Mouse (Mus musculus): ENCODE data around the gene Fam19a4. TPM values are rescaled to one million over a fixed set of nuclear protein-coding genes. Genes with fewer than 3 reads are reported as not detected.

The Fam19a4 gene
- polyA plus RNA-seq, 1 experiment from 2014 or later: 0.08 TPM

DNA sequence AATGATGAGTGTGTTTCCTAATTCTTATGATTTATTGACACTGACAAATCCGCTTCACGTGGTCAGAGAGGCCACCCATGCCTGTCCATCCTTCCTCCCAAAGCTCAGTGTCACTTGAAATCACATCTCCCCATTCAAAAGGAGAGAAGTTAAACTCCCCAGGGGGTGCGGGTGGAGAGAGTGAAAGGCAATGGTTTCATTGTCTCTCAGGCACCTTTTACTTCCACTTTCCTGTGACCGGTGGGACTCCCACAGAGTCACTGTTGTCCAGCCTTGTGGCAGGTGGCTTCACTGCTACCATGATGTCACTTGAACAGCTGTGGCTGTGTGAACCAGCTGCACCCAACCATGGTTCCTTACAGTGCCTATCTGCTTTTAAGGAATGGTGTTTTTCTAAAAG, 11.8 kb downstream of the Fam19a4 start:
- ATAC-seq (ENCODE audit: insufficient number of reproducible peaks, low FRiP score): no peak

DNA sequence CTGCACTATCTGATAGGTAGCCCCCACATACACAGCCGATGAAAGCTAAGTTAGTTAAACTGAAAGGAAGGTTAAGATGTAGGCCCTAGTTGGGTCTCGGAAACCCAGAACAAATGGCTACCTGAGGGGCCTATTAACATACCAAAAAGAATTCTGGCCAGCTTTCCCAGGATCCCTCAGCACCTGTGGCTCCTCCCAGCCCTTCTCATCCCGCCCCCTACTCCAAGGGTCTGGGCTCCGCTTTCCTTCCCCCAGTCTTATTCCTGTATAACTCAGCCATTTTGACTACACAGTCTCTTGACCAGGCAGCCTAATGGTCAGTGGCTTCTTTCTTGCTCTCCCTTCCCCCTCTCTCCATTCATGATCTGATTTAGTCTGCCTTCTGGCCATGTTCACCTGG, 13.7 kb downstream of the Fam19a4 start:
- H3K4me1 ChIP-seq (replicated peaks): no peaks in the 10 kb centered on the region
- H3K9ac ChIP-seq: no peak overlapping the region
- 68% methylated on average over 4 of the region's 4 CpGs for WGBS
- no peak overlapping the region for H3K4me3 ChIP-seq
- H3K9me3 ChIP-seq (replicated peaks): no peaks in the 10 kb centered on the region
- no peak for ATAC-seq (ENCODE audit: insufficient number of reproducible peaks, low FRiP score)
- no peak overlapping the region for H3K27ac ChIP-seq (ENCODE audit: poor library complexity, severe bottlenecking)
- no peak overlapping the region for H3K4me2 ChIP-seq
- H3K36me3 ChIP-seq: no peaks in the 10 kb centered on the region
- peaks cover 14% of the 10 kb centered on the region; the same call in 1 of the 2 replicates for H3K27me3 ChIP-seq (replicated peaks)

More for the DNA sequence above, 11.8 kb downstream of the Fam19a4 start:
- H3K9ac ChIP-seq: no peak overlapping the region
- no peaks in the 10 kb centered on the region for H3K9me3 ChIP-seq (replicated peaks)
- WGBS: 44% methylated on average over 4 of the region's 4 CpGs
- peaks cover 14% of the 10 kb centered on the region; the same call in 1 of the 2 replicates for H3K27me3 ChIP-seq (replicated peaks)
- H3K27ac ChIP-seq (ENCODE audit: poor library complexity, severe bottlenecking): no peak overlapping the region
- H3K4me2 ChIP-seq: no peak overlapping the region
- H3K4me3 ChIP-seq: no peak overlapping the region
- no peaks in the 10 kb centered on the region for H3K36me3 ChIP-seq
- no peaks in the 10 kb centered on the region for H3K4me1 ChIP-seq (replicated peaks)

DNA sequence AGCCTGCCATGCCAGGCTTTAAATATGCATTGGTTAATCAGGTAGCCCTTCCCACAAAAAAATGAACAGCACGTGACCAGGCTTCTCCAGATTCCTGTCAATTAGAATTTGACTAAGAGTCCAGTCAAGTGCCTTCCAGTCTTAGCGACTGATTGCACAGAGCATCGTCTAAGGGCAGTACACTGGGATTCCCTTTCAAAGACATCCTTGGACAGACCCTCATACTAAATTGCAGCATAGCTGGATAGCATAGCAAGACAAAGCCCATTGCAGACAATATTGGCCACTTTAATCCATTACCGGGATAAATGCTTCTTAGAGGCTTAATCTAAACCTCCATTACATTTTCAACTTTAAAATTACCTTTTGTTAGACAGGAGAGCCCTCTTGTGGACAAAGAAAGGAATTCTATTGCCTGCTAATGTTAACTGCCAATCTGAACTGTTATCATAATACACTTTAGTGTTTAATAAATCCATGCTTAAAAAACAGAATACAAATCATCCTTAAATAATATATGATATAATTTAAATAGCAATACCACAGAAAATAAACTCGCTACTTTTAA, 33.0 kb downstream of the Fam19a4 start:
- 45% methylated on average over 5 of the region's 5 CpGs for WGBS
- Histone ChIP-seq H3K36me3 (no peaks in the 10 kb centered on the region), H3K9ac (no peak overlapping the region), H3K4me3 (no peak overlapping the region), H3K4me2 (no peak overlapping the region), H3K27ac (ENCODE audit: poor library complexity, severe bottlenecking) (no peak overlapping the region), H3K9me3 (replicated peaks) (no peaks in the 10 kb centered on the region), H3K4me1 (replicated peaks) (no peaks in the 10 kb centered on the region), H3K27me3 (replicated peaks) (peaks cover 7% of the 10 kb centered on the region; the same call in 1 of the 2 replicates)
- ATAC-seq (ENCODE audit: insufficient number of reproducible peaks, low FRiP score): no peak

DNA sequence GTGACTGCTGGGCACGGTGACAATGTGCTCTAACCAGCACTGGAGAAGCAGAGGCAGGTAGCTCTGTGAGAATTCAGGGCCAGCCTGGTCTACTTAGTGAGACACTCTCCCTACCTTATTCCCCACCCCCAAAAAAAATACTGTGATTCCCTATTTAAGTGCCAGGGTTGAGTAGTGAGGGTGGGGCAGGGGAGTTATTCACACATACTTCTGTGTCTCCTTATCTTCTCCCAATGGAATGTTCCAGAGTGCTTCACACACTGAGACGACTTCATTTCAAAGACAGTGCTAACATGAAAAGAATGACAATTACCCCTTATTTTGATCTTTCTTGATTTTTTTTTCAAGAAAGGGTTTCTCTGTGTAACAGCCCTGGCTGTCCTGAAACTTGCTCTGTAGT, 40.9 kb downstream of the Fam19a4 start:
- no peaks in the 10 kb centered on the region for H3K9me3 ChIP-seq (replicated peaks)
- WGBS: 40% methylated on average over 2 of the region's 2 CpGs
- ATAC-seq (ENCODE audit: insufficient number of reproducible peaks, low FRiP score): no peak

DNA sequence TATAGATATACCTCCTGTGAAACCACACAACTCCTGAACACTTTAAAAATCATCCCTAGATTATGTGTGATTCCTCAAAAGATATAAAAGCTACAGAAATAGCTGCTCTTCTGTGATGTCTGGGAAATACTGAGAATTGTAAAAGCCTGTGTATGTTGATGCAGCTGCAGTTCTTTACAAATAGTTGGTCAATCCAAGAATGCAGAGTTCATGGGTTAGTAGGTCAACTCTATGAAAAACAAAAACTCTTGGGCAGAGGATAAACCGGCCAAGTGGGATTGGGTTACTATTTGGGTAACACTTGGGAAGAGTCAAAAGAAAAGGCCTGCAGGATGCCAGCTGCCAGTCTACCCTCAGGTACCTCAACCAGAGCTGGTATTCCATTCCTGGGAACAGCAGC, 43.5 kb downstream of the Fam19a4 start:
- no peak overlapping the region for H3K4me2 ChIP-seq
- H3K4me1 ChIP-seq (replicated peaks): no peaks in the 10 kb centered on the region
- no peak for ATAC-seq (ENCODE audit: insufficient number of reproducible peaks, low FRiP score)
- 69% methylated on average over 1 of the region's 1 CpGs for WGBS
- H3K9me3 ChIP-seq (replicated peaks): no peaks in the 10 kb centered on the region
- H3K36me3 ChIP-seq: no peaks in the 10 kb centered on the region
- no peaks in the 10 kb centered on the region for H3K27me3 ChIP-seq (replicated peaks)
- H3K9ac ChIP-seq: no peak overlapping the region
- no peak overlapping the region for H3K4me3 ChIP-seq
- H3K27ac ChIP-seq (ENCODE audit: poor library complexity, severe bottlenecking): no peak overlapping the region

More for the DNA sequence above, 40.9 kb downstream of the Fam19a4 start:
- Histone ChIP-seq H3K27ac (ENCODE audit: poor library complexity, severe bottlenecking) (no peak overlapping the region), H3K36me3 (no peaks in the 10 kb centered on the region), H3K9ac (no peak overlapping the region), H3K4me3 (no peak overlapping the region), H3K4me2 (no peak overlapping the region), H3K27me3 (replicated peaks) (0 out of 2 replicates have a peak, but pooled peaks cover 2% of the 10 kb centered on the region), H3K4me1 (replicated peaks) (no peaks in the 10 kb centered on the region)

DNA sequence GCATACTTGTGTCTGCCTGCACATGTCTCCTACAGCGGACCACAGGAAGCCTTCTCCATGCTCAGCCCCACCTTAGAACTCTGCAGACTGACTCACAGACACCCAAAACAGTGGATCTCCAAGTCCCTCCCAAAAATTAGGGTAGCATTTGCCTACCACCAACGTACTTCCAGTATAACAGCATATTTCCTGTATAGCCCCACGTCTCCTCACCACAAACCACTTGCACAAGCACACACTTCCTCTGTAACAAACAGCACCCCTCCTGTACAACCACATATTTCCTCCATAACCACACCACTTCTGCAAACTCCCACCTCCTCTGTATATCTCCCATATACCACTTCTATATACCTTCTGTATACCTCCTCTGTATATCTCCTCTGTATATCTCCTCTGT, 44.2 kb downstream of the Fam19a4 start:
- H3K4me3 ChIP-seq: no peak overlapping the region
- WGBS: 56% methylated on average over 3 of the region's 3 CpGs
- H3K4me2 ChIP-seq: no peak overlapping the region
- H3K4me1 ChIP-seq (replicated peaks): no peaks in the 10 kb centered on the region
- H3K36me3 ChIP-seq: no peaks in the 10 kb centered on the region
- H3K9me3 ChIP-seq (replicated peaks): no peaks in the 10 kb centered on the region
- H3K27ac ChIP-seq (ENCODE audit: poor library complexity, severe bottlenecking): no peak overlapping the region
- H3K27me3 ChIP-seq (replicated peaks): no peaks in the 10 kb centered on the region
- no peak for ATAC-seq (ENCODE audit: insufficient number of reproducible peaks, low FRiP score)
- H3K9ac ChIP-seq: no peak overlapping the region

DNA sequence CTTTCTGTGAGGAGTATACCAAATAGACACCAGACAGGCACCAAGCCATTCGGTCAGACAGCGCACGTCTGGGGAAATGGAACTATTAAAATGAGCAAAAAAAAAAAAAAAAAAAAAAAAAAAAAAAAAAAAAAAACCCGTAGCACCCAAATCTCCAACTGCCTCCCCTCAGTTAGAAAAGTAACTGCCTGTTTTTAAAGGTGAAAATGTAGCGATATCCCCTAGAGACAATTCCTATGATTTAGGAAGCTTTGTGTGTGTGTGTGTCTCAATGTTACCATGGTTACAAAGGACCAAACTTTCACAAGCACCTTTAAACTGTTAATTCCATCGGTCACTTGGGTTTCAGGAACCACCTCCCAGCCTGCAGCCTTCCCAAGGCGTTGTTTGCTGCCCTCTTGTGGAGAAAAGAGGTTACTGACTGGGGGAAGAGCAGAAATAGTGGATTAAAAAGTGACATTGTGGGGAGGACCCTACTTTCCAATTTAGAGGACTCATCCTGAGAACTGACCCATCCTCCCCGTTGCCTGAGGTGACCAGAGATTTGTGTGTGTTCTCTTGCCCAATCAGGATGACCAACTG, 53.6 kb downstream of the Fam19a4 start:
- H3K4me1 ChIP-seq (replicated peaks): no peaks in the 10 kb centered on the region
- H3K4me3 ChIP-seq: no peak overlapping the region
- no peak for ATAC-seq (ENCODE audit: insufficient number of reproducible peaks, low FRiP score)
- H3K4me2 ChIP-seq: no peak overlapping the region
- H3K9me3 ChIP-seq (replicated peaks): no peaks in the 10 kb centered on the region
- no peak overlapping the region for H3K27ac ChIP-seq (ENCODE audit: poor library complexity, severe bottlenecking)
- no peaks in the 10 kb centered on the region for H3K36me3 ChIP-seq
- WGBS: 37% methylated on average over 8 of the region's 8 CpGs
- no peak overlapping the region for H3K9ac ChIP-seq
- H3K27me3 ChIP-seq (replicated peaks): 0 out of 2 replicates have a peak, but pooled peaks cover 5% of the 10 kb centered on the region

DNA sequence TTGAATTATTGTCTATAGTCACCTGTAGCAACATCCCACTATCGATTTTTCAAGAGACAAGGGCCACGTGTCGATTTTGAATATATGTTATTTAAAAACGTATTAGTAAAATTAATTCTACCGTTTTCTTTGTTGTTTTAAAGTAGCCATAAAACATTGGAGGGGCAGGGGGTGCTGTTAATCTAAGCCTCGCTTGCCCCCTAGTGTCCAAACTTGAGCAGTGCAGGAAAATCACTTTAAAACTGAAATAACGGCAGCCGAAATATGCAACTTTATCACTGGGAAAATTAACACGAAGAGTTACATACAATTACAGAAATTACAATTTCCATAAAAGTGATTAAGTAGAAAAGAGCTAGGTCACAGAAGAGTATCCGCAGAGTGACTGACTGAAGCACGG, 55.2 kb downstream of the Fam19a4 start:
- Histone ChIP-seq H3K4me1 (replicated peaks) (no peaks in the 10 kb centered on the region), H3K4me3 (no peak overlapping the region), H3K27ac (ENCODE audit: poor library complexity, severe bottlenecking) (no peak overlapping the region), H3K36me3 (no peaks in the 10 kb centered on the region), H3K4me2 (no peak overlapping the region), H3K9ac (no peak overlapping the region), H3K9me3 (replicated peaks) (no peaks in the 10 kb centered on the region), H3K27me3 (replicated peaks) (0 out of 2 replicates have a peak, but pooled peaks cover 5% of the 10 kb centered on the region)
- 19% methylated on average over 11 of the region's 11 CpGs for WGBS
- ATAC-seq (ENCODE audit: insufficient number of reproducible peaks, low FRiP score): no peak

DNA sequence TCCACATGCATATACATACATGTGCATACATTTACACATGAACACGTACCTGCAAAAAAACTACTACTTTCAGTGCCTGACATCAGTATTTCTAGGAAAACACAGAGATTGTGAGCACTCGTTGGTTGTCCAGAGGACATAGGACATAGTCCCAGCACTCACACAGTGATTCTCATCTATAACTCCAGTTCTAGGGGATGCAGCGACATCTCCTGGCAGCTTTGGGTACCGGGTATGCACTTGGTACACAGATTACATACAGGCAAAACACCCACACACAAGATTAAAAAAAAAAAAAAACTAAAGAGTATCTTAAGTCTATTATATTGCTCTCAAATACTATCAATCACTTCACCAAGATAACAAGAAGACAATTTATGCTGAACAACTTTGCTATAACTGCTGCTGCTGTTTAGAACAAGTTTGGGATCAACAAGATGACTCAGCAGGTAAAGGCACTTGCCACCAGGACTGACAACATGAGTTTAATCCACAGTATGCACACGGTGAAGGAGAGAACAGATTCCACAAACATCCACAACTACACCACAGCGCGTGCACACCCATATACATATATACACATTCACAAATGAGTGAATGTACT, 64.6 kb downstream of the Fam19a4 start:
- 86% methylated on average over 7 of the region's 7 CpGs for WGBS
- ATAC-seq (ENCODE audit: insufficient number of reproducible peaks, low FRiP score): no peak

DNA sequence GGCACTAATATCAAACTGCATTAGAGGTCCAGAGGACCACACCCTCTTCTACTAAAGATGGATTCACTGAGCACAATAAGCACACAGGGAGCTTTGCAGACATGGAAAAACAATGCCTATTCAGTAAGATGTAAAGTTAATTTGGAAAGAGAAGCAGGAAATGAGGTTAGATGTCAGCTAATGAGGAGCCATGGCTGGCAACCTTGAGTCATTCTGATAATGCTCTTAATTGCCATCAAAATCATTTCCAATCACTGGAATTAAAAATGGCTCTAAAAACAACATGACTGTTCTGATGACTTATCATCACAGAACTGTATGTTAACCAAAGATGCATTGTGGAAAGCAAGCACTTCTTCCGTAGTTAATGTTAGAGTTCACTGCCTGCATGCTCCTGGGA, 68.5 kb downstream of the Fam19a4 start:
- no peak overlapping the region for H3K4me2 ChIP-seq
- peaks cover 5% of the 10 kb centered on the region; the same call in 1 of the 2 replicates for H3K9me3 ChIP-seq (replicated peaks)
- no peaks in the 10 kb centered on the region for H3K36me3 ChIP-seq
- WGBS: 84% methylated on average over 1 of the region's 1 CpGs
- no peak overlapping the region for H3K27ac ChIP-seq (ENCODE audit: poor library complexity, severe bottlenecking)
- no peak for ATAC-seq (ENCODE audit: insufficient number of reproducible peaks, low FRiP score)
- H3K4me1 ChIP-seq (replicated peaks): no peaks in the 10 kb centered on the region
- H3K27me3 ChIP-seq (replicated peaks): no peaks in the 10 kb centered on the region
- no peak overlapping the region for H3K9ac ChIP-seq
- H3K4me3 ChIP-seq: no peak overlapping the region

More for the DNA sequence above, 64.6 kb downstream of the Fam19a4 start:
- no peak overlapping the region for H3K9ac ChIP-seq
- no peaks in the 10 kb centered on the region for H3K4me1 ChIP-seq (replicated peaks)
- H3K4me2 ChIP-seq: no peak overlapping the region
- H3K4me3 ChIP-seq: no peak overlapping the region
- no peak overlapping the region for H3K27ac ChIP-seq (ENCODE audit: poor library complexity, severe bottlenecking)
- no peaks in the 10 kb centered on the region for H3K36me3 ChIP-seq
- H3K9me3 ChIP-seq (replicated peaks): peaks cover 5% of the 10 kb centered on the region; the same call in 1 of the 2 replicates
- no peaks in the 10 kb centered on the region for H3K27me3 ChIP-seq (replicated peaks)

DNA sequence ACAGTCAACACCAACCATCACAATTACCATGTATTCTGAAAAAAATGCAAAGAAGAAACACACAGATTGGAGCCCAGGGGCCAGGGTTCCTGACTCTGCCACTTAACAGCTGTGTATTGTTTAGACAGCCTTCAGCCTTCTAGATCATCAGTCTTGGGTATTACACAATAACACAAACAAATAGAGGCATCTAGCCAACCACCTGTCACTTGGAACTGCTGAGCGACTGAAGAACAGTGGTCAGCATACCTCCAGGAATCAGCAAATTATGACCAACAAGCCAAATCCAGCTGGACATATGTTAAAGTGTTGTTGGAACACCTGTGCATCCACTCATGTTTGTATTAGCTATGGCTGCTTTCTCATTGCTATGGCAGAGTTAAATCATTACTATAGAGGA, 82.7 kb downstream of the Fam19a4 start:
- Histone ChIP-seq H3K4me3 (no peak overlapping the region), H3K36me3 (no peaks in the 10 kb centered on the region), H3K4me2 (no peak overlapping the region), H3K27ac (ENCODE audit: poor library complexity, severe bottlenecking) (no peak overlapping the region), H3K9ac (no peak overlapping the region), H3K4me1 (replicated peaks) (no peaks in the 10 kb centered on the region), H3K9me3 (replicated peaks) (no peaks in the 10 kb centered on the region), H3K27me3 (replicated peaks) (no peaks in the 10 kb centered on the region)
- no peak for ATAC-seq (ENCODE audit: insufficient number of reproducible peaks, low FRiP score)
- WGBS: 91% methylated on average over 1 of the region's 1 CpGs

Data from heart, embryonic 12.5 days (tissue).